Mouse (Mus musculus): ENCODE measurements at regions not wholly inside any gene's neighbourhood (a gene's known extent, or its start where the extent isn't known, plus 50 kb on each side); places are given as distances from the start of the nearest gene placed in this dataset.

DNA sequence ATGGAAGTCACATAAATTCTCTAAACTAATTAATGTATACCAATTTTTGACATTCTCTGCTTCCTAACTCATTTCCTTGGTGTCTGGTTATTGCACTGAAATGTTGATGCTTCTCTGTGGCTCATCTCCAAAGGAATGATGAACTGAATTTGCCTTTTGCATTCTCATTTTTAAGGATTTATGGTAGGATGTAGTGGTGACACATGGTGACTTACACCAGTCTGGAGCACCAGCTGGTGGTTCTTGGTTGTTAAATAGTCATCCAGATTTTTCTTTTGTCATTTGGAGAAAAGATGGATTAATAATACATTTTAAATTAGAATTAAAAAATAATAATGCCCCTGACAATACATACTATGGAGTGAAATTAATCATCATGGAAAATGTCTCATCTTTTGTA lies 1097.2 kb upstream of the Epha7 start:
- Histone ChIP-seq H3K36me3 (ENCODE audit: insufficient read depth) (no peaks in the 10 kb centered on the region), H3K27me3 (ENCODE audit: insufficient read depth, low read length) (no peaks in the 10 kb centered on the region), H3K4me1 (ENCODE audit: insufficient read depth) (no peaks in the 10 kb centered on the region), H3K27ac (ENCODE audit: low read depth) (no peak overlapping the region), H3K9me3 (ENCODE audit: low read depth, low read length) (no peaks in the 10 kb centered on the region), H3K4me2 (no peak overlapping the region), H3K4me3 (ENCODE audit: low read depth, low read length) (no peak overlapping the region), H3K9ac (no peak overlapping the region)
- no peak for TF ChIP-seq CTCF (IDR thresholded peaks at IDR 0.05; ENCODE audit: low read depth)
- DNase-seq (no peak), ATAC-seq (ENCODE audit: insufficient read depth) (no peak)

DNA sequence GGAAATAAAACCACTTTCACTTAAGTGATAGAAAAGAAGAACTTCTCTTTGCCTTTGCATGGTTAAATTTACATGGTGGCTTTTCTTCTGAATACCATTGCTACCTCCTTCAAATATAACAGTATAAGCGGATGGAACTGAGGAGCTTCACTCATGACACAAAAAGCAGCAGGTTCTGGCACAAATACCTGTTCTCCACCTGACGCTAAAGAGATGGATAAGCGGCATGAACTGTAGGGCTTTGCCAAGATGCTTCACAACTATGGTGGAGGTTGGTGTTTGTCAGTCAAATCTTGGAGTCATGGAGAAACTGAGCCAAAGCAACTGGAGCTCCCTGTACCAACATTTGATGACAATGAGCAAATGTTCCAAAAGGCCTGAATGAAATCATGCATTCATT lies 1085.2 kb upstream of the Epha7 start:
- Histone ChIP-seq H3K9me3 (ENCODE audit: low read depth, low read length) (no peaks in the 10 kb centered on the region), H3K27ac (ENCODE audit: low read depth) (no peak overlapping the region), H3K4me2 (no peak overlapping the region), H3K4me1 (ENCODE audit: insufficient read depth) (no peaks in the 10 kb centered on the region), H3K36me3 (ENCODE audit: insufficient read depth) (no peaks in the 10 kb centered on the region), H3K9ac (no peak overlapping the region), H3K27me3 (ENCODE audit: insufficient read depth, low read length) (no peaks in the 10 kb centered on the region), H3K4me3 (ENCODE audit: low read depth, low read length) (no peak overlapping the region)
- ATAC-seq (ENCODE audit: insufficient read depth) (no peak), DNase-seq (no peak)
- no peak for TF ChIP-seq CTCF (IDR thresholded peaks at IDR 0.05; ENCODE audit: low read depth)
- WGBS, result 88% methylated on average over 3 of the region's 3 CpGs

DNA sequence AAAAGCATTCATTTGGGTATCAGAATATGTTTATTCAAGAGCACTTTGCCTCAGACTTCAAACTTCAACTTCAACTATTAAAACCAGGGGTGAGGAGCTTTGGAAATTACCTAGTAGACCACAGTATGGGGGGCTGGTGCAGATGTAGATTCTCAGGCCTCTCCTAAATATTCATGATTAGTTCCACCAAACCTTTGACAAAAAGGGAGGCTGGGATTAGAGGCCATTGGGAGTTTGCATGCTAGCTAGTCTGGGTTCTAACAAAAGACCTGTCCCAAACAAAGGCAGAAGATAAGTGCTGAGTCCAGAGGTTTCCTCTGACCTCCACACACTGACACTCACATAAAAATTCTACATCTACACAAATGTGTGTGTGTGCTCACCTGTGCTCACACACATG lies 1078.8 kb upstream of the Epha7 start:
- H3K4me3 ChIP-seq (ENCODE audit: low read depth, low read length), result no peak overlapping the region
- DNase-seq, result no peak
- no peaks in the 10 kb centered on the region for H3K9me3 ChIP-seq (ENCODE audit: low read depth, low read length)
- no peaks in the 10 kb centered on the region for H3K27me3 ChIP-seq (ENCODE audit: insufficient read depth, low read length)
- no peak overlapping the region for H3K4me2 ChIP-seq
- ATAC-seq (ENCODE audit: insufficient read depth), result no peak
- TF ChIP-seq CTCF (IDR thresholded peaks at IDR 0.05; ENCODE audit: low read depth), result no peak
- H3K36me3 ChIP-seq (ENCODE audit: insufficient read depth), result no peaks in the 10 kb centered on the region
- no peaks in the 10 kb centered on the region for H3K4me1 ChIP-seq (ENCODE audit: insufficient read depth)
- H3K9ac ChIP-seq, result no peak overlapping the region
- no peak overlapping the region for H3K27ac ChIP-seq (ENCODE audit: low read depth)

DNA sequence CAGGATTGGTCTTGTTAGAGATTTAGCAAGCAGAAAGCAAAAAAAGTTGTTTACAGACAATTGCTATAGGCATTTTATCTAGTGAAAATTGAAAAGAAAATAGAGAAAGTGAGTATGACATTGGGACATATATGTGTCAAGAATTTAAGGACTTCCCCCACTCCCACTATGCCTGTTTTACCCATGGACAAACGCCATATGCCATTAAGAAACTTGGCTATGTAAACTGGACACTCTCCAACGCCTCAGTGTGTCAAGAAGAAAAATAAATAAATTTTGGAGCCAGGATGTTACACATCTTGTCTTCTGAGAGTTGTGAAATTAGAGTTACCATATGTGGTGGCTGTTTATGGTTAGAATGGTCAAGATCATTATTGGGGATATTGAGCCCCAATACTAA lies 1031.1 kb upstream of the Epha7 start:
- Histone ChIP-seq H3K9me3 (ENCODE audit: low read depth, low read length) (no peaks in the 10 kb centered on the region), H3K4me1 (ENCODE audit: insufficient read depth) (no peaks in the 10 kb centered on the region), H3K27ac (ENCODE audit: low read depth) (no peak overlapping the region), H3K4me2 (no peak overlapping the region), H3K27me3 (ENCODE audit: insufficient read depth, low read length) (no peaks in the 10 kb centered on the region), H3K36me3 (ENCODE audit: insufficient read depth) (no peaks in the 10 kb centered on the region), H3K4me3 (ENCODE audit: low read depth, low read length) (no peak overlapping the region), H3K9ac (no peak overlapping the region)
- peak; percentile 96 for ATAC-seq (ENCODE audit: insufficient read depth)
- TF ChIP-seq CTCF (IDR thresholded peaks at IDR 0.05; ENCODE audit: low read depth), result no peak
- peak; percentile 90 for DNase-seq
- 30% methylated on average over 2 of the region's 2 CpGs for WGBS

DNA sequence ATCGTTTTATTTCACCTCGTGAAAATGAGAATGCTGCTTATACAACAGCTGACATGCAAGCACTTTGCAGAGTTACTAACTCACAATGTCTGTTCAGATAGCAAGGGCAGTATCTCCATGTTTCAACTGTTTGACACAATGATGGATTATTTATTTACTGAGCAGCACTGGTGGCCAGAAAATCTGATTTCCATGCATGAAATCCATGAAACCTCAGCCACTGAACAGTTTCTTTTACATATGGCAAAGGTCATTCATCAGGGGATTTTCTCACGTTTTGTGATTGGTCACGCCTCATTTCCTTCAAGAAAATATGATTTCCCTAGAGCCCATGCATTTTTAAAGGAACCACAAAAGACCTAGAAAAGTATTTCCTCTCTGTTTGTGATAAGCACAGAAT lies 1025.9 kb upstream of the Epha7 start:
- no peak; the same call in 1 of the 2 replicates for ATAC-seq (ENCODE audit: insufficient read depth)
- no peaks in the 10 kb centered on the region for H3K9me3 ChIP-seq (ENCODE audit: low read depth, low read length)
- H3K9ac ChIP-seq, result no peak overlapping the region
- 16% methylated on average over 4 of the region's 4 CpGs for WGBS
- no peak for TF ChIP-seq CTCF (IDR thresholded peaks at IDR 0.05; ENCODE audit: low read depth)
- no peaks in the 10 kb centered on the region for H3K4me1 ChIP-seq (ENCODE audit: insufficient read depth)
- H3K27me3 ChIP-seq (ENCODE audit: insufficient read depth, low read length), result no peaks in the 10 kb centered on the region
- no peak overlapping the region for H3K27ac ChIP-seq (ENCODE audit: low read depth)
- H3K36me3 ChIP-seq (ENCODE audit: insufficient read depth), result no peaks in the 10 kb centered on the region
- H3K4me3 ChIP-seq (ENCODE audit: low read depth, low read length), result no peak overlapping the region
- peak; percentile 40 for DNase-seq
- no peak overlapping the region for H3K4me2 ChIP-seq

Data from lung, embryonic 14.5 days (tissue).